Mouse (Mus musculus) embryonic fibroblast, embryonic 13.5 days (primary cell): Measurements from ENCODE around the gene Eln. TPM values are rescaled to one million over a fixed set of nuclear protein-coding genes. Genes with fewer than 3 reads are reported as not detected.

ENCODE experiments used
- H3K27ac ChIP-seq: 2 replicates; pipeline ENCODE4 v1.5.1; 2012; ENCODE audit warnings: low read length, control low read depth, inconsistent platforms; ENCODE audit not compliant: insufficient read depth
- H3K4me1 ChIP-seq: 2 replicates; pipeline ENCODE4 v1.6.1; 2011; ENCODE audit warnings: low read length; ENCODE audit not compliant: control insufficient read depth, insufficient read depth
- H3K4me3 ChIP-seq: 2 replicates; pipeline ENCODE4 v1.5.1; 2011; ENCODE audit warnings: mild to moderate bottlenecking, control low read depth, low read length; ENCODE audit not compliant: insufficient read depth
- CTCF ChIP-seq: IDR thresholded peaks from 2 replicates; pipeline ENCODE4 v1.5.1; 2011; ENCODE audit warnings: mild to moderate bottlenecking, control low read depth, low read length, moderate library complexity, borderline replicate concordance; ENCODE audit not compliant: insufficient read depth
- POLR2A ChIP-seq: IDR thresholded peaks from 2 replicates; pipeline ENCODE4 v1.6.1; 2011; ENCODE audit warnings: low read depth, mild to moderate bottlenecking, control low read depth, low read length, moderate library complexity
- polyA plus RNA-seq: library from polyadenylated mRNA; stranded (reverse); fragments of >200 nt; gene quantifications from 2 replicates; pipeline ENCODE4 v1.2.4, GENCODE M21; 2011; ENCODE audit warnings: low read depth; ENCODE audit not compliant: missing spikeins, insufficient read length

Gene Eln
- polyA plus RNA-seq: 57.9 and 265 TPM in 2 replicates

GRCm38 (mm10) chr5:134746890-134747511 is at the start of gene Eln:
Gene Eln, minus strand, starts transcription at chr5:134747323.
- peak within 1 kb of the TSS; percentile 20 for H3K4me3 ChIP-seq
- no peaks in the 10 kb centered on the region for H3K4me1 ChIP-seq
- TF ChIP-seq POLR2A (peak; percentile 56), CTCF (no peak)
- peak within 1 kb of the TSS; percentile 51; the same call in 1 of the 2 replicates for H3K27ac ChIP-seq

DNA sequence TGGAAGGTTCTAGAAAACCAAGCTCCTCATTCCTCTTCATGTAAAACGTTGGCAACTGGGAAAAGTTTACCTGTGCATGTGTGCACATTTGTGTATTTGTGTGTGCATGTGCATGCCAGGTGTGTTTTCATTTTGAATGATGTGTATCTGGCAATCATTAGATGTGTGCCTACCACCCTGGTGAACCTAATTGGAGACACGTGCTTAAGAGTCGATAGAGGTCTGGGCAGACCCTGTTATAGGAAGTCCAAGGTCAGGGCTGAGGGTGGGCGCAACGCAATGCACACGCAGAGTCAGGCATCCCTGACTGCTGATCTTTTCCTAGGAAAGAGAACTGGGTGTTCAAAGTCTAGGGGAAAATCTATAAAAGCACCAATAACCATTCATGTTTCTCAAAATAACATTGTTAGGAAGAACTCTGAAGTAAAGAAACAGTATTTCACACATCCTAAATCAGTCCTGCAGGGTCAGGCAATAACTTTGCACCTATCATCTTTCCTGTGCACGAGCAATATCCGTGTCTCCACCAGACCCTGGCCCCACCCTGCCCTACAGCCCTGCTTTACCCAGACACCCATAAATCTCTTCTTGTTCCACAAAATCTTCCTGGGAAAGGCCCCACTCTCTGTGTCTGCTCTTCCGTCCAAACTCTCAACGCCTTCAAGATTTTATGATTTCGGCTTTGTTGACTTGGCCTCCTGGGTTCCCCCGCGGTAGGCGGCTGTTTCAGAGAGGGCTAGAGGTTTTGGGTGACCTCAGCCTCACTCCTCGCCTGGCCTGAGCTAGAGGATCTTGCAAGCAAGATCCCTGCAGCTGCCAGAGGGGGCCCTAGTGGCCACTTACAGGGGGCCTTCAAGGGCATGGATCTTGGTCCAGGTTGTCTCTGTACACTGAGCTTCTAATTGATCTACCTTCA is 43.2 kb upstream of the Eln start:
- no peak overlapping the region for H3K27ac ChIP-seq
- H3K4me3 ChIP-seq: no peak overlapping the region
- no peak for TF ChIP-seq CTCF
- H3K4me1 ChIP-seq: no peaks in the 10 kb centered on the region

GRCm38 (mm10) chr5:134788237-134788636 is 41.1 kb upstream of the Eln start:
- no peaks in the 10 kb centered on the region for H3K4me1 ChIP-seq
- TF ChIP-seq CTCF (no peak), POLR2A (no peak)
- no peak overlapping the region for H3K27ac ChIP-seq
- no peak overlapping the region for H3K4me3 ChIP-seq

DNA sequence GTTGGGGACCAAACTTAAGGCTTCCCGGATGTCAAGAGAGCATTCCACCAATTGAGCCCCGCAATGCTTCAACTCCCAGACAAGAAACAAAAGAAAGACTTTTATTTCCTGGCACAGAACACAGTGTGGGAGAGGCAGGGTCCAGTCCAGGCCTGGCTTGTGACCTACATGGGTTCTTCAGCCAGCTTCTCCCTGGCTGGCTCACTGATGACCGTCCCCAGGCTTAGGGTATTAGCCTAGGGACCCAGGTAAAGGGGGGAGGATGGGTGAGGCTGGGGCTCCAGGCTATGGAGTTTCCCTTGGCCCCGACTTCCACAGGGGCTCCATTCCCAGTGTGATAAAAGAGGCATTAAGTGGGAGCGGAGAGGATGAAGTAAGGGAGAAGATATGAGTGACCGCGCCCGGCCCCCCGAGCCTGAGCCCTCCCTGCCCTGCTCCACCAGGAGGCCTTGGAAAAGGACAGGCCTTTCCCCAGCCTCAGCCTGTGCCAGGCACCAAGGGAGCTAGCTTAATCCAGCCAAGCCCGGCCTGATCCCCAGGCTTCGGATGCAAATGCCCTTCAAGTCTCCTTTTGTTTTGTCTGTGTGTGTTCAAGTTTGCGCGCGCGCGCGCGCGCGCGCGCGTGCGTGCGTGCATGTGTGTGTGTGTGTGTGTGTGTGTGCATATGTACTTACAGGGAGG is 38.7 kb upstream of the Eln start:
- H3K4me3 ChIP-seq: no peak overlapping the region
- no peak overlapping the region for H3K27ac ChIP-seq
- TF ChIP-seq CTCF (no peak), POLR2A (no peak)
- no peaks in the 10 kb centered on the region for H3K4me1 ChIP-seq

DNA sequence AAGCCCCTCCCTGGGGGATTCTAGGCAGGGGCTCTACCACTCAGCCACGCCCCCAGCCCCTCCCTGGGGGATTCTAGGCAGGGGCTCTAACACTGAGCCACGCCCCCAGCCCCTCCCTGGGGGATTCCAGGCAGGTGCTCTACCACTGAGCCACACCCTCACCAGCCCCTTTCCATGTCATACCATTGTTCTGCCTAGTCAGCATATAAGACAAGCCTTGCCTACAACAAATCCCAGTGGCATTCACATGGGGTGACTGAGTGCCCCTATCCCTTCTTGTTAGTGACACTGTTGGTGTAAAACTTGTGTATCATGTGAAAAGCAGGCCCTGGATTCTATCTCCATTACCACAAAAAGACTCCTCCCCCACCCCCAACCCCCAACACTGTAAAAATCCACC is 36.7 kb upstream of the Eln start:
- H3K27ac ChIP-seq: no peak overlapping the region
- no peak overlapping the region for H3K4me3 ChIP-seq
- TF ChIP-seq CTCF (no peak), POLR2A (no peak)

DNA sequence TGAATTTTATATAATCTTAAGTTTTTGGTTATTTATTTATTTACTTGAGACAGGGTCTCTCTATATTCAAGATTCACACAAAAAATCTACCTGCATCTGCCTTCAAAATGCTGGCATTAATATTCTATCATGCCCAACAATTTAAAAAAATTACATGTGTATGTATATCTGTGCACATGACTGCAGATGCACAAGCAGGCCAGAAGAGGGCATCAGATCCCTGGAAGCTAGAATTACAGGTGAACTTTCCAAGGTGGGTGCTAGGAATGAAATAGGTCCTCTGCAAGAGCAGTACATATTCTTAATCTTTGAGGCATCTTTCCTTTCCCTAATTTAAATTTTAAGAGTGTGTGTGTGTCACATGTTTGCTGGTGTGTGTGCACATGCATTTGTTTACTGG is 33.8 kb upstream of the Eln start:
- Histone ChIP-seq H3K4me3 (no peak overlapping the region), H3K27ac (no peak overlapping the region), H3K4me1 (no peaks in the 10 kb centered on the region)
- TF ChIP-seq POLR2A (no peak), CTCF (no peak)

More for the DNA sequence above, 36.7 kb upstream of the Eln start:
- H3K4me1 ChIP-seq: no peaks in the 10 kb centered on the region

DNA sequence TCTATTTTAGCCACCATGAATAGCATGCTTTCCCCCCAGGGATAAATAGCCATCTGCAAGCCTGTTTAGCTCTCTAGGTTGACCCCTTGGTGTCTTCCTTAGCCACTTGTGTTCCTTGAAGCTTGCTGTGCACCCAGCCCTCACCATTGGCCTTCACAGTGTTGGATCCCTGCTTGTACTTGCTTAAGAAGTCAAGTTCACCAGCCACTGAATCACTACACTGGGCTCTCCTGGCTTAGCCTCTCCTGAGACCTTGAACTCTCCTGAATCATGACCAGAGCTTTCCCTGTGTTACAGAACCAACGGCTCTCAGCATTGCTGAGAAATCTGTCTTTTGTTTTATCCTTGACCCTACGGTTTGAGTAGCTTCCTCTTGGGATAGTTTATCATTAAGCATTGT is 33.0 kb upstream of the Eln start:
- TF ChIP-seq POLR2A (no peak), CTCF (no peak)
- no peak overlapping the region for H3K4me3 ChIP-seq
- no peak overlapping the region for H3K27ac ChIP-seq
- no peaks in the 10 kb centered on the region for H3K4me1 ChIP-seq

DNA sequence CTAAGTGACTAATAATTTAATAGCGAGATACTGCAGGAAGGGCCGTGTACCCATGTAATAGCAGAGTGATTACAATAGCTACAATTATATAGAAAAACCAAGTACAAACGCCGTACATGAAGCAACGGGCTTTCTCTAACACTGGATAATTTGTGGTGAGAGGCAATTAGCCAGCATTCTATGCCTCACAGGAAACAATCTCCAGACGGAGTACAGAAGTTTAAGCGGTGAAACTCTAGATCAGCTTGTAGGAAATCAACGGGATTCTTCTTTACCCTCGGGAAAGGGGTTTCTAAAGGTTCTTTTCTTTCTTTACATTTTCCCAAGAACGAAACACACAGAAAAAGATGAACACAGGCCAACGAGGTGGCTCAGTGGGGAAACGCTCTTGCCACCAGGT is 29.4 kb upstream of the Eln start:
- no peak for TF ChIP-seq CTCF
- no peak for TF ChIP-seq POLR2A
- peak overlapping the region; percentile 38; the same call in 1 of the 2 replicates for H3K27ac ChIP-seq
- peaks cover 3% of the 10 kb centered on the region; the same call in 1 of the 2 replicates for H3K4me1 ChIP-seq
- H3K4me3 ChIP-seq: no peak overlapping the region

- Histone ChIP-seq H3K4me1 (peaks cover 5% of the 10 kb centered on the region), H3K27ac (peak overlapping the region; percentile 67; the same call in 1 of the 2 replicates), H3K4me3 (no peak overlapping the region)
- TF ChIP-seq POLR2A (no peak), CTCF (no peak)
Measured at GRCm38 (mm10) chr5:134772522-134772921, 25.4 kb upstream of the Eln start.
